Mouse (Mus musculus): ENCODE data around the gene Icam5. TPM values are rescaled to one million over a fixed set of nuclear protein-coding genes. Genes with fewer than 3 reads are reported as not detected.
A peak's percentile ranks its signal among the peaks of the same experiment; 100 is the strongest.

The Icam5 gene
- polyA plus RNA-seq, 1 experiment from 2014 or later: 0.20 TPM

- Histone ChIP-seq H3K36me3 (ENCODE audit: control insufficient read depth, insufficient read depth, low read length) (peaks cover 40% of the 10 kb centered on the region), H3K4me2 (replicated peaks; ENCODE audit: low read depth, low read length) (peak overlapping the region; percentile 63), H3K27me3 (ENCODE audit: control insufficient read depth, insufficient read depth, low read length) (no peaks in the 10 kb centered on the region), H3K4me1 (ENCODE audit: control insufficient read depth, insufficient read depth, low read length) (peaks cover 6% of the 10 kb centered on the region; the same call in 1 of the 2 replicates), H3K9me3 (ENCODE audit: control insufficient read depth, low read length) (no peaks in the 10 kb centered on the region), H3K27ac (ENCODE audit: low read depth, low read length) (no peak overlapping the region), H3K4me3 (ENCODE audit: low read length) (peak overlapping the region; percentile 70), H3K9ac (ENCODE audit: low read depth, low read length) (peak overlapping the region; percentile 82)
- WGBS: 10% methylated on average over 4 of the region's 4 CpGs
- ATAC-seq (ENCODE audit: low FRiP score, low TSS enrichment): peak; percentile 24
Observed at GRCm38 (mm10) chr9:21072641-21073040, 40.8 kb downstream of the Icam5 start.

- Histone ChIP-seq H3K9me3 (ENCODE audit: control insufficient read depth, low read length) (no peaks in the 10 kb centered on the region), H3K4me3 (ENCODE audit: low read length) (peak within 1 kb of the TSS; percentile 70), H3K36me3 (ENCODE audit: control insufficient read depth, insufficient read depth, low read length) (peaks cover 44% of the 10 kb centered on the region), H3K4me1 (ENCODE audit: control insufficient read depth, insufficient read depth, low read length) (peaks cover 6% of the 10 kb centered on the region; the same call in 1 of the 2 replicates), H3K9ac (ENCODE audit: low read depth, low read length) (peak within 1 kb of the TSS; percentile 82), H3K27me3 (ENCODE audit: control insufficient read depth, insufficient read depth, low read length) (no peaks in the 10 kb centered on the region), H3K27ac (ENCODE audit: low read depth, low read length) (peak within 1 kb of the TSS; percentile 49; the same call in 1 of the 2 replicates), H3K4me2 (replicated peaks; ENCODE audit: low read depth, low read length) (peak within 1 kb of the TSS; percentile 63)
- WGBS: 3% methylated on average over 58 of the region's 58 CpGs
- ATAC-seq (ENCODE audit: low FRiP score, low TSS enrichment): peak; percentile 95
Observed at GRCm38 (mm10) chr9:21073044-21073840, 41.4 kb downstream of the Icam5 start, which contains the start of the genes Gm49373 and Fdx1l. Gm49373 (minus strand) TSS chr9:21073096. Fdx1l (minus strand) TSS chr9:21073614.

GRCm38 (mm10) chr9:21074173-21074572 is 42.3 kb downstream of the Icam5 start:
- H3K4me3 ChIP-seq (ENCODE audit: low read length): no peak overlapping the region
- H3K4me1 ChIP-seq (ENCODE audit: control insufficient read depth, insufficient read depth, low read length): peaks cover 6% of the 10 kb centered on the region; the same call in 1 of the 2 replicates
- H3K27me3 ChIP-seq (ENCODE audit: control insufficient read depth, insufficient read depth, low read length): no peaks in the 10 kb centered on the region
- WGBS: 84% methylated on average over 1 of the region's 1 CpGs
- H3K27ac ChIP-seq (ENCODE audit: low read depth, low read length): no peak overlapping the region
- no peaks in the 10 kb centered on the region for H3K9me3 ChIP-seq (ENCODE audit: control insufficient read depth, low read length)
- H3K36me3 ChIP-seq (ENCODE audit: control insufficient read depth, insufficient read depth, low read length): peaks cover 54% of the 10 kb centered on the region
- H3K4me2 ChIP-seq (replicated peaks; ENCODE audit: low read depth, low read length): no peak overlapping the region
- no peak for ATAC-seq (ENCODE audit: low FRiP score, low TSS enrichment)
- no peak overlapping the region for H3K9ac ChIP-seq (ENCODE audit: low read depth, low read length)

GRCm38 (mm10) chr9:21075625-21076024 is 43.8 kb downstream of the Icam5 start:
- WGBS: 88% methylated on average over 3 of the region's 3 CpGs
- Histone ChIP-seq H3K27ac (ENCODE audit: low read depth, low read length) (no peak overlapping the region), H3K4me1 (ENCODE audit: control insufficient read depth, insufficient read depth, low read length) (peaks cover 6% of the 10 kb centered on the region; the same call in 1 of the 2 replicates), H3K9me3 (ENCODE audit: control insufficient read depth, low read length) (no peaks in the 10 kb centered on the region), H3K27me3 (ENCODE audit: control insufficient read depth, insufficient read depth, low read length) (no peaks in the 10 kb centered on the region), H3K9ac (ENCODE audit: low read depth, low read length) (no peak overlapping the region), H3K4me3 (ENCODE audit: low read length) (no peak overlapping the region), H3K36me3 (ENCODE audit: control insufficient read depth, insufficient read depth, low read length) (peaks cover 63% of the 10 kb centered on the region), H3K4me2 (replicated peaks; ENCODE audit: low read depth, low read length) (no peak overlapping the region)
- no peak for ATAC-seq (ENCODE audit: low FRiP score, low TSS enrichment)

GRCm38 (mm10) chr9:21081127-21081526 is 49.3 kb downstream of the Icam5 start:
- H3K9ac ChIP-seq (ENCODE audit: low read depth, low read length): no peak overlapping the region
- ATAC-seq (ENCODE audit: low FRiP score, low TSS enrichment): no peak
- peaks cover 89% of the 10 kb centered on the region for H3K36me3 ChIP-seq (ENCODE audit: control insufficient read depth, insufficient read depth, low read length)
- no peaks in the 10 kb centered on the region for H3K9me3 ChIP-seq (ENCODE audit: control insufficient read depth, low read length)
- WGBS: 89% methylated on average over 9 of the region's 9 CpGs
- no peak overlapping the region for H3K4me3 ChIP-seq (ENCODE audit: low read length)
- H3K4me2 ChIP-seq (replicated peaks; ENCODE audit: low read depth, low read length): no peak overlapping the region
- H3K27me3 ChIP-seq (ENCODE audit: control insufficient read depth, insufficient read depth, low read length): no peaks in the 10 kb centered on the region
- no peak overlapping the region for H3K27ac ChIP-seq (ENCODE audit: low read depth, low read length)
- H3K4me1 ChIP-seq (ENCODE audit: control insufficient read depth, insufficient read depth, low read length): no peaks in the 10 kb centered on the region

GRCm38 (mm10) chr9:21083324-21083723 is 51.5 kb downstream of the Icam5 start:
- Histone ChIP-seq H3K4me1 (ENCODE audit: control insufficient read depth, insufficient read depth, low read length) (no peaks in the 10 kb centered on the region), H3K9me3 (ENCODE audit: control insufficient read depth, low read length) (no peaks in the 10 kb centered on the region), H3K4me2 (replicated peaks; ENCODE audit: low read depth, low read length) (no peak overlapping the region), H3K27me3 (ENCODE audit: control insufficient read depth, insufficient read depth, low read length) (no peaks in the 10 kb centered on the region), H3K9ac (ENCODE audit: low read depth, low read length) (no peak overlapping the region), H3K27ac (ENCODE audit: low read depth, low read length) (no peak overlapping the region), H3K36me3 (ENCODE audit: control insufficient read depth, insufficient read depth, low read length) (peaks cover 90% of the 10 kb centered on the region), H3K4me3 (ENCODE audit: low read length) (no peak overlapping the region)
- WGBS: 95% methylated on average over 3 of the region's 3 CpGs
- no peak for ATAC-seq (ENCODE audit: low FRiP score, low TSS enrichment)

MicroRNAs encoded within 50 kb of the gene (microRNA counts, 519-probe panel; counts per million panel counts)
- 5,179 counts per million, percentile 45 among the panel's probes with 10 or more counts for microRNA mmu-miR-1900

Small RNA genes lying within 50 kb of the gene (microRNA-seq; reads per million reads assigned to microRNA genes)
- gene Mir1900 (not detected), gene Mir7082 (0.84 reads per million)

Other genes with a start within 250 kb of the Icam5 start
- 0.73 and 0.77 TPM in 2 replicates for gene Col5a3, start 217.0 kb upstream of the Icam5 start, polyA plus RNA-seq (2014; fragmentation: Nextera tagmentation; extraction: Ambion mirVana)
- gene Rdh8, start 213.6 kb upstream of the Icam5 start, polyA plus RNA-seq (2014; fragmentation: Nextera tagmentation; extraction: Ambion mirVana): not detected in 2 replicates
- 6.1 and 7.8 TPM in 2 replicates for gene A230050P20Rik, start 163.4 kb upstream of the Icam5 start, polyA plus RNA-seq (2014; fragmentation: Nextera tagmentation; extraction: Ambion mirVana)
- 2.0 and 2.2 TPM in 2 replicates for gene Angptl6, start 152.3 kb upstream of the Icam5 start, polyA plus RNA-seq (2014; fragmentation: Nextera tagmentation; extraction: Ambion mirVana)
- 82.3 and 90.0 TPM in 2 replicates for gene Ppan, start 143.9 kb upstream of the Icam5 start, polyA plus RNA-seq (2014; fragmentation: Nextera tagmentation; extraction: Ambion mirVana)
- 327 and 329 TPM in 2 replicates for gene Eif3g, start 133.4 kb upstream of the Icam5 start, polyA plus RNA-seq (2014; fragmentation: Nextera tagmentation; extraction: Ambion mirVana)
- 71.8 and 87.1 TPM in 2 replicates for gene Dnmt1, start 72.2 kb upstream of the Icam5 start, polyA plus RNA-seq (2014; fragmentation: Nextera tagmentation; extraction: Ambion mirVana)
- 26.7 and 36.1 TPM in 2 replicates for gene S1pr2, start 55.3 kb upstream of the Icam5 start, polyA plus RNA-seq (2014; fragmentation: Nextera tagmentation; extraction: Ambion mirVana)
- 145 and 146 TPM in 2 replicates for gene Mrpl4, start 29.3 kb upstream of the Icam5 start, polyA plus RNA-seq (2014; fragmentation: Nextera tagmentation; extraction: Ambion mirVana)
- gene Icam1, start 16.1 kb upstream of the Icam5 start, polyA plus RNA-seq (2014; fragmentation: Nextera tagmentation; extraction: Ambion mirVana): 7.1 and 10.3 TPM in 2 replicates
- gene Icam4, start 2.7 kb upstream of the Icam5 start, polyA plus RNA-seq (2014; fragmentation: Nextera tagmentation; extraction: Ambion mirVana): 0.45 and 0.49 TPM in 2 replicates
- gene Zglp1, start 35.0 kb downstream of the Icam5 start, polyA plus RNA-seq (2014; fragmentation: Nextera tagmentation; extraction: Ambion mirVana): 2.1 TPM in 1 of 2 replicates, not detected in the other
- gene Gm49373, start 41.0 kb downstream of the Icam5 start, polyA plus RNA-seq (2014; fragmentation: Nextera tagmentation; extraction: Ambion mirVana): 0.64 and 0.90 TPM in 2 replicates
- 62.6 and 82.3 TPM in 2 replicates for gene Fdx1l, start 41.5 kb downstream of the Icam5 start, polyA plus RNA-seq (2014; fragmentation: Nextera tagmentation; extraction: Ambion mirVana)
- gene Gm38431, start 59.9 kb downstream of the Icam5 start, polyA plus RNA-seq (2014; fragmentation: Nextera tagmentation; extraction: Ambion mirVana): 2.8 and 3.1 TPM in 2 replicates
- 70.6 and 96.0 TPM in 2 replicates for gene Raver1, start 59.9 kb downstream of the Icam5 start, polyA plus RNA-seq (2014; fragmentation: Nextera tagmentation; extraction: Ambion mirVana)
- gene Tyk2, start 99.2 kb downstream of the Icam5 start, polyA plus RNA-seq (2014; fragmentation: Nextera tagmentation; extraction: Ambion mirVana): 5.6 and 8.7 TPM in 2 replicates
- gene Cdc37, start 117.9 kb downstream of the Icam5 start, polyA plus RNA-seq (2014; fragmentation: Nextera tagmentation; extraction: Ambion mirVana): 366 and 377 TPM in 2 replicates
- 13.7 and 14.0 TPM in 2 replicates for gene Pde4a, start 133.6 kb downstream of the Icam5 start, polyA plus RNA-seq (2014; fragmentation: Nextera tagmentation; extraction: Ambion mirVana)
- 26.8 and 34.2 TPM in 2 replicates for gene Keap1, start 207.3 kb downstream of the Icam5 start, polyA plus RNA-seq (2014; fragmentation: Nextera tagmentation; extraction: Ambion mirVana)
- gene S1pr5, start 216.4 kb downstream of the Icam5 start, polyA plus RNA-seq (2014; fragmentation: Nextera tagmentation; extraction: Ambion mirVana): 0.07 and 0.19 TPM in 2 replicates
- 35.5 and 43.7 TPM in 2 replicates for gene Atg4d, start 233.2 kb downstream of the Icam5 start, polyA plus RNA-seq (2014; fragmentation: Nextera tagmentation; extraction: Ambion mirVana)